Mouse (Mus musculus) CD4-positive, CD25-positive, alpha-beta regulatory T cell (primary cell): ENCODE data around the gene Plp1. TPM values are rescaled to one million over a fixed set of nuclear protein-coding genes. Genes with fewer than 3 reads are reported as not detected.

Experiments used
- polyA plus RNA-seq: library from polyadenylated mRNA; unstranded; fragments of 100-300 nt; shearing (Covaris generic); gene quantifications from one replicate; pipeline ENCODE4 v1.2.1, GENCODE M21; 2017

The Plp1 gene
- 2.2 TPM for polyA plus RNA-seq

DNA sequence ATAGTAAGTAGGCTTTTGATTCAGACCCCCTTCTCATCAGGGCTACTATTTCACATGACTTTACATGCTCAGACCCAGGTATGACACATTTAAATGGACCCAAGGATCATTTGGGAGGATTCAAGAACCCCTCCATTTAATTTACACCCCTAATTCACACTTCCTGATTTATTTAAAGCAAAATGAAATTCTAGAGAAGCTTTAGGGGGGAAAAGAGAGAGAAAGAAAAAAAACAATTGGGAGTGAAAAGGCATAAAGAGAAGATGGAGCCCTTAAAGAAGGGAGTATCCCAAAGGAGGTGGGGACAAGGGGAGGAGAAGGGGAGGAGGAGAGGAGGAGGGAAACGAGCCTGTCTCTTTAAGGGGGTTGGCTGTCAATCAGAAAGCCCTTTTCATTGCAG lies at the start of gene Plp1:
Plp1 (plus strand) TSS at position 301 of the 400 bp plus-strand sequence.

DNA sequence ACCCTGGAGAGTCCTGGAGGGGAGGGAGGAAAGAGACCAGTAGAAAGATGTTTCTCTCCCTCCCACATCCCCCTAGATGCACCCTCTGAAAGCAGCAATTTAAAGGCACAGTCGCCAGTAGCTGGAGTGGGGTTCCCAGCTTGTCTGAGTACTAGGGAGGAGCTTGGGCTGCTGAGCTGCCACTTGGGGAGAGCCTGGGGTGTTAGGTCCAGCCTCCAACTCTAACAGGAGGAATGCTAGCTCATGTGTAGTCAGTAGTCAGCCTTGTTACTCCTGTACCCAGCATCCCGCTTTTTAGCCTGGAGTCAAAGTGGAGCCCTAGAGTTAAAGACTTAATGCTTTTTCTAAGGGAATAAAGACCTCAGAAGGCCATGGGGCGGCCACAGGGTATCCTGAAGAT lies 42.4 kb upstream of the Plp1 start, which contains the start of gene Glra4:
Glra4 (minus strand) TSS at position 101 of the 400 bp plus-strand sequence.

DNA sequence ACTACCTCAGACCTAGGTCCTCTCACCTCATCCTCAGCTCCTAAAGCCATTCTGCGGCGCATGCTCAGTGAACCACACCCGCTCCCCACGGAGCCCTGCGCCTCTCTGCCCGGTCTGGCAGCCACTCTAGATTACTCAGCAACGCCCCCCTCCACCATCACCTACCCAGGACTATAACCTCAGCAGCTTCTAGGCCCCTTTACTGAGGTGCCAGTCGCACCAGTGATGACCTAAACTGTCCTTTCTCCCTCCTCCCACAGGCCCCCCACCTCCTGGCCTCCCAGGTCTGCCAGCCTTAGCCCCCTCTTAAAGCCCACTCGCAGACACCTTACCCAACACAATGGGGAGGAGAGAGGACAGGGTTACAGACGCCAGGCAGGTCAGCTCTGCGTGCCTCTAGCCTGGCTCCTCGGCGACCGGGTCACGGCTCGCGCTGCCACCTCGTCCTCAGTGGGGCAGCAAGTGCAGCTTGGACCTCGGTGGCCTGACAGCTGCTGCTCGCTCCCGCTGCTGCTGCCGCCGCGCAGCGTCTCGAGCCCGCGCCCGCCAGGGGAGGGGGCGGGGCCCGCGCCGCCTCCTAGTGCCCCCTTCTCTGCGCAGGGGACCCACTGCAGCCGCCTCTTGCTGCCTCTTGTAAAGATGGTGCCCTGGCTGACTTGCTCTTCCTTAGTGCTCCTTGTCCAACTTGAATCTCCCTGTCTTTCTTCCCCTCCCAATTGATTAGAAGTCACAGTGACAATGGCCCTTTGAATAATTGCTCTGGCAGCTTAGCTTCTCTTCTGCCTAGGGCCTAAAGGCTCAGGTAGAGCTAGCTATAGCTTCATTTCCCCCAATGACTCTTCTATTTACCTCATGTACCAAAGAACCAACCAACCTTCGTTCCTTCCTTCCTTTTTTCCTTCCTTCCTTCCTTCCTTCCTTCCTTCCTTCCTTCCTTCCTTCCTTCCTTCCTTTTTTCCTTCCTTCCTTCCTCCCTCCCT lies 45.9 kb downstream of the Plp1 start, which contains the start of gene Rab9b:
Rab9b (minus strand) TSS at position 695 of the 980 bp plus-strand sequence.

Other genes starting within 250 kb of the Plp1 start
- gene Tceal3, start 231.8 kb upstream of the Plp1 start, polyA plus RNA-seq: 1.4 TPM
- 0.08 TPM for gene Tceal1, start 114.7 kb upstream of the Plp1 start, polyA plus RNA-seq
- gene Morf4l2, start 79.0 kb upstream of the Plp1 start, polyA plus RNA-seq: 88.5 TPM
- gene Glra4, start 42.5 kb upstream of the Plp1 start, polyA plus RNA-seq: 0.10 TPM
- gene Rab9b, start 46.1 kb downstream of the Plp1 start, polyA plus RNA-seq: not detected
- not detected for gene H2bfm, start 104.7 kb downstream of the Plp1 start, polyA plus RNA-seq
- gene Tmsb15b2, start 152.8 kb downstream of the Plp1 start, polyA plus RNA-seq: 59.4 TPM
- 3.6 TPM for gene Tmsb15l, start 154.2 kb downstream of the Plp1 start, polyA plus RNA-seq
- gene Tmsb15b1, start 154.2 kb downstream of the Plp1 start, polyA plus RNA-seq: 21.6 TPM
- gene Zcchc18, start 170.5 kb downstream of the Plp1 start, polyA plus RNA-seq: 25.2 TPM
- 12.3 TPM for gene Slc25a53, start 215.6 kb downstream of the Plp1 start, polyA plus RNA-seq
- gene Fam199x, start 226.9 kb downstream of the Plp1 start, polyA plus RNA-seq: 6.3 TPM